Comparison of ENCODE assay signal across 28 mouse cellular contexts in the genomic region with DNA sequence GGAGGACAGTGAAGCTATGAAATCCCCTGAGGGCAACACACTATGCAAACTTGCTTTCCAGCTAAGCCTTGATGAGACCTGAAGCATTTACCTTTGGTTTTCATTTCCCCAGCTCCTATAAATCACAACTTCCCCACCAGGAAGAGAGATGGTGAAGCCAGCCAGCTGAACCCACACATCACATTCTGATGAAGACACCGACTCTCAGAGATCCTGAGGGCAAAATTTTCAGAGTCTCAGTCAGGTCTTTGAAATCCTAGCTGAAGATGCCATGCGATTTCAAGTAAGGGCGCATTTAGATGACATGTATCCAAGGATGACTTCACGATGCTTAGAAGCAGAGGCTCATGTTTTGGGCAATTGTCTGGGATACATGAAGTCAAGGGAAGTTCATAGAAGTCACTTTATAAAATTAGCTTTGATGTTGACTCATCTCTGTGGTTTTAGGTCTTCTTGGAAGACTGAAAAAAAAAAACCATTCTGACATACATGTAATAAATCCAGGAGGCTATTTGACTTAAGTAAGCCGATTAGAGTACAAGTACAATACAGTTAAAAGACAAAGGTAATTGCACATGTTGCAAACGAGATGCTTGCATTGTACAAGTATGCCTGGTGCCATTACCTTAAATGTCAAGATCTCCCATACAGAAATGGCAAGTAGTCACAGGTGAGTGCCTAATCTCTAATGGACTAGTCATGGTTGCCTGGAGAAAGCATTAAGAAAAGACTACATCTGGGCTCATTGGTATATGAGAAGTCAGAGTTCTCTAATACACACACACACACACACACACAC.
"Had no signal": no experiment of that assay in that cellular context is flagged by ENCODE, and none has a peak within 500 bp of the region (broad histone marks: within the 10 kb centered on the region; RNA-seq: fewer than 3 reads in every experiment).

No protein-coding gene starts in this region.

- H3K9me3 ChIP-seq: embryonic facial prominence, embryonic 10.5 days; embryonic facial prominence, embryonic 12.5 days; embryonic facial prominence, embryonic 13.5 days; embryonic facial prominence, embryonic 15.5 days; forebrain, embryonic 12.5 days; forebrain, embryonic 13.5 days; forebrain, embryonic 15.5 days had no signal

- H3K36me3 ChIP-seq: embryonic facial prominence, embryonic 10.5 days; embryonic facial prominence, embryonic 12.5 days; embryonic facial prominence, embryonic 13.5 days; embryonic facial prominence, embryonic 15.5 days; forebrain, embryonic 12.5 days; forebrain, embryonic 15.5 days had no signal

- H3K4me3 ChIP-seq: embryonic facial prominence, embryonic 10.5 days; embryonic facial prominence, embryonic 12.5 days; embryonic facial prominence, embryonic 13.5 days; embryonic facial prominence, embryonic 15.5 days; erythroblast, embryonic 14.5 days; forebrain, embryonic 12.5 days; forebrain, embryonic 13.5 days; forebrain, embryonic 15.5 days; gastrocnemius, adult 2 months; heart, adult 2 months had no signal

- H3K27ac ChIP-seq: embryonic facial prominence, embryonic 10.5 days; embryonic facial prominence, embryonic 12.5 days; embryonic facial prominence, embryonic 13.5 days; embryonic facial prominence, embryonic 15.5 days; forebrain, embryonic 12.5 days; forebrain, embryonic 13.5 days; forebrain, embryonic 15.5 days; gastrocnemius, adult 2 months; heart, adult 2 months had no signal

- H3K4me1 ChIP-seq: embryonic facial prominence, embryonic 15.5 days; forebrain, embryonic 12.5 days; forebrain, embryonic 13.5 days; forebrain, embryonic 15.5 days had no signal

- ATAC-seq: forebrain, embryonic 13.5 days; forebrain, embryonic 14.5 days; forebrain, embryonic 15.5 days; forebrain, embryonic 16.5 days; forebrain, postnatal 0 days had no signal

- H3K9ac ChIP-seq: embryonic facial prominence, embryonic 12.5 days; embryonic facial prominence, embryonic 13.5 days; embryonic facial prominence, embryonic 15.5 days; forebrain, embryonic 12.5 days; forebrain, embryonic 13.5 days; forebrain, embryonic 15.5 days; forebrain, postnatal 0 days had no signal

- H3K27me3 ChIP-seq: embryonic facial prominence, embryonic 12.5 days; embryonic facial prominence, embryonic 13.5 days; embryonic facial prominence, embryonic 15.5 days; forebrain, embryonic 13.5 days; forebrain, embryonic 15.5 days had no signal

- H3K4me2 ChIP-seq: embryonic facial prominence, embryonic 12.5 days; embryonic facial prominence, embryonic 13.5 days; embryonic facial prominence, embryonic 15.5 days; forebrain, embryonic 12.5 days; forebrain, embryonic 13.5 days; forebrain, embryonic 15.5 days had no signal

- DNase-seq: cerebellum, adult 2 months; cerebellum, adult 8-10 months; cerebellum, adult 9-10 months; cerebellum, adult 9-11 months; cerebellum, postnatal 10 days; cerebellum, postnatal 14 days; cerebellum, postnatal 25 days; cerebellum, postnatal 36 days; embryo, embryonic 11 days; forebrain, postnatal 0 days; gastrocnemius, adult 2 months; gastrocnemius, postnatal 10 days; gastrocnemius, postnatal 14 days; gastrocnemius, postnatal 25 days; gastrocnemius, postnatal 36 days; heart, adult 11 months; heart, adult 18-20 months; heart, adult 2 months had no signal
